Mouse (Mus musculus): ENCODE results near the gene Pitpnm2. TPM values are rescaled to one million over a fixed set of nuclear protein-coding genes. Genes with fewer than 3 reads are reported as not detected.

The Pitpnm2 gene
- polyA plus RNA-seq, 1 experiment from 2014 or later = 11.8 TPM

DNA sequence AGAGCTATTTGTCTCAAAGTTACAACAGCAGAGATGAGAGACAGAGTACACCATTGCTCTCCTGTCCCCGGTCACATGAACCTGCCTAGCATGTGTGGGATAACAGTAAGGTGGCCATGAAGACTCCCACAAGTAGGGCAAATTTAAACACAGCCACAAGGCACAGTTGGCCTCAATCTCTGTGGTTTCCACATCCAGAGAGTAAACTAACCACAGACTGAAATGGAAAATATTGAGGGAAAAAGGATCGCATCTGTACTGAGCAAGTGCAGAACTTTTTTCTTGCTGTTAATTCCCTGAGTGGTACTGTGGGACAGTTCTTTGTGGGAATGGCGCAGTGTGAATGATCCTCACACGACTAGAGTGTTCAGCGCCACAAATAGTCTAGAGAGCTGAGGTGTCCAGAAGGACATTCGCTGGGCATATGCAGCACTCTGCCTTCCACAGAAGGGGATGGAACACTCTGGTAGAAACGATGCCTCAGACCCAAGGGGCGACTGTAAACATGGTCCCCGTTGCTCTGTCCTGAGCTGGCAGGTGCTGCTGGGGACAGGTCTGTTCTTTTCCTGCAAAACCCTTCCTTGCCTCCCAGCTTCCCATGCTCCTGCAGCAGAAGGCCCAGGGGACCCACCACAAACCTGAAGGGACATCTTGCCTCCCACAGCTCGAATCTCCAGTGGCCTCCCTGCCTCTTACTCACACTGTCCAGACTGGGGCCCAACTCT is 59.3 kb downstream of the Pitpnm2 start:
- H3K36me3 ChIP-seq (replicated peaks) = no peaks in the 10 kb centered on the region
- peaks cover 69% of the 10 kb centered on the region for H3K4me1 ChIP-seq
- WGBS = 92% methylated on average over 10 of the region's 10 CpGs
- H3K9ac ChIP-seq = no peak overlapping the region
- no peaks in the 10 kb centered on the region for H3K27me3 ChIP-seq (replicated peaks)
- H3K27ac ChIP-seq = no peak overlapping the region
- H3K4me2 ChIP-seq = no peak overlapping the region
- no peaks in the 10 kb centered on the region for H3K9me3 ChIP-seq
- no peak for ATAC-seq (replicated peaks)
- no peak overlapping the region for H3K4me3 ChIP-seq

DNA sequence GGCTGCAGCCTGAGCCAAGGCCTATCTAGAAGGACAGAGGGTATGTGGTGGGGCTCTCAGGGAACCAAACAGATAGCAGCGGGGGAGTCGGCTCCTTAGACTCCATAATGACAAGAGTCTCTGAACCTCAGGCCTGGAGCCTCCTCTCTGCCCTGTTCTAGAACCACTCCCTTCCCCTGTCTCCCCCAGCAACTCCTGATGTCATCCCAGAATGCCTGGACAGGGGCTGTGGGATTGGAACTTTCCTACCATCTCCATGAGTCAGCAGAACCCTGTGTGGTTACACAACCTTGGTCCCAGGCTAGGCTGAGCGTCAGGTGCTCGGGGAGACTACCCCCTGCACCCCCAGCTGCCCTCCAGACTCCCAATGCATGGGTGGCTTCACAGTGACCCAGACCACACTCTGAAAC is 60.0 kb downstream of the Pitpnm2 start:
- Histone ChIP-seq H3K4me2 (no peak overlapping the region), H3K4me3 (no peak overlapping the region), H3K9ac (no peak overlapping the region), H3K27me3 (replicated peaks) (no peaks in the 10 kb centered on the region), H3K36me3 (replicated peaks) (no peaks in the 10 kb centered on the region), H3K4me1 (peaks cover 71% of the 10 kb centered on the region), H3K9me3 (no peaks in the 10 kb centered on the region), H3K27ac (no peak overlapping the region)
- ATAC-seq (replicated peaks) = no peak
- WGBS = 95% methylated on average over 4 of the region's 4 CpGs

DNA sequence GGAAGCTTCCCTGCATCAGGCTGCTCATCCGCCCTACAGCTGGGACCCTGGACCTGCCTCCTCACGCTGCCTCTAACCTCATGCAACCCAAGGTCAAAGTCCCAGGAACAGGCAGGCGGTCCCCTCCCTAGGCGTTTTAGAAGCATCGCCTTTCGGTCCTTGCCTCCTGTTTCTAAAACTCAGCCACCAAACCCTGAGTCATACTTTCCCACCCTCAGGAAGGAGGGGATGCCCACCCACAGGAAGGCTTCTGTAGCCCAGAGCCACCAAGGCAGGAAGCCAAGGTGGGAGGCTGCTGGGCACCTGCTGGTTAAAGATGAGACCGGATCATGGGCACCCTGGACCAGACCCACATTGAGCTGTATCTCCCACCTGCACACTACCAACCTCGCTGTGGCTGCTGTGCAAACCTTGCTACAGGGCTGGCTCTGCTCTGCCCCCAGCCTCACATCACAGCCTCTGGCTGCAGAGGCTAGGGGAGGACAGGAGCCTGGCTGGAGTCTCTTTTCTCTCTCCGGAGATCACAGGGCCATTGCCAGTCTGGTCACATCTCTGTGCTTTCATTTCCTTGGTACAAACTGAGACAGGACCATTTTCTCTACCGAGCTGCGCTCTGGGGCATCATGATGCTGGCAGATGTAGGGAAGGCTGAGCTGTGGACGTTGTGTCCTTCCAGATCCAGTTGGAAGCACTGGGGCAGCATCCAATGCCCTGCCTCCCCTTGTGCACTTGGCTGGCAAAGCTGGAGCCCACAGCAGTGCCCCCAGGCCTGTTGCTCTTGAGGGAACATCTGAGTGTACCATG is 61.9 kb downstream of the Pitpnm2 start:
- Histone ChIP-seq H3K9ac (peak overlapping the region; percentile 21; the same call in 1 of the 2 replicates), H3K27ac (peak overlapping the region; percentile 80), H3K27me3 (replicated peaks) (no peaks in the 10 kb centered on the region), H3K4me3 (peak overlapping the region; percentile 27), H3K36me3 (replicated peaks) (no peaks in the 10 kb centered on the region), H3K4me1 (peaks cover 69% of the 10 kb centered on the region), H3K9me3 (no peaks in the 10 kb centered on the region), H3K4me2 (peak overlapping the region; percentile 53)
- ATAC-seq (replicated peaks) = peak; percentile 34; the same call in 1 of the 2 replicates
- WGBS = 37% methylated on average over 12 of the region's 12 CpGs

DNA sequence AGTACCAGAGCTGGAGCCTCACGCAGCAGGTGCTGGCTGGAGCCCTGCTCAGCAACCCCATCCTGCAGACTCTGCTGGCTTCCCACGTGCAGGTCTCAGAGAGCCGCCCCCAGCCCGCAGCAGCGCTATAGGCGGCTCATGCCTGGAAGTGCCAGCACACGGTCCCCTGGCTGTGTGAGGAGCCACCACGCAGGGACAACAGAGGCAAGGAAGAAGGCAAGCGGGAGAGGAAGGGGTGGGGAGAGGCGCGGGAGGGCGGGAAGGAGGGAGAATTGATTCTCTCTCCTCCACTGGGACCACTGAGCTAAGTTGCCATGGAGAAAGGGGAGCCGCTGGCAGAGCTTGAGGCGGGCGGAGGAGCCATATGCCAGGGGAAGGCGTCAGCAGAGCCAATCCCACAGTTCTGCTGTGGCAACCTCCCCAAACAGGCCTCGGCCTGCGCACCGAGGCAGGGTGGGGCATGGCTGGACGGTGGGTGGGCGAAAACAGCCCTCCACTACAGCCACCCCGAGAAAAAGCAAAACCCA is 62.5 kb downstream of the Pitpnm2 start:
- Histone ChIP-seq H3K27ac (peak overlapping the region; percentile 80), H3K27me3 (replicated peaks) (no peaks in the 10 kb centered on the region), H3K4me3 (peak overlapping the region; percentile 27), H3K4me2 (peak overlapping the region; percentile 53), H3K4me1 (peaks cover 65% of the 10 kb centered on the region), H3K36me3 (replicated peaks) (no peaks in the 10 kb centered on the region), H3K9ac (peak overlapping the region; percentile 21; the same call in 1 of the 2 replicates), H3K9me3 (no peaks in the 10 kb centered on the region)
- peak; percentile 73 for ATAC-seq (replicated peaks)
- WGBS = 4% methylated on average over 22 of the region's 22 CpGs

DNA sequence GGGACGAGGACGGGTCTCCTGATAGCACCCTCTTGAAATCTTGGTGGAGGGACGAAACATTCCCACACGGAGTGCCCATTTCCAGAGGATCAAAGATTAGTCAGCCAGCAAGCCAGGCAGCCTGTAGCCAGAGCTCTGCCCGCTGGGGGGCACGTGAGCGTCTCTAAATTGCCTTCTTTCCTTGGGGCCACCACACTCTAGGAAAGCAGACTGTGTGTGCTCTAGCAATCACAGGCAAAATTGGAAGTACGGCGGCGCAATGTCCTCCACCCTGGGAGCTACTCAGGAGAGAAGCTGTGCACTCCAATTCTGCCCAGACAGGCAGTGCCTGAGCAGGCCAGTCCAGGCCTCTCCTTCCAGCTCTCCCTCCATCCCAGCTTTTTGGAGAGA is 63.1 kb downstream of the Pitpnm2 start:
- no peaks in the 10 kb centered on the region for H3K27me3 ChIP-seq (replicated peaks)
- WGBS = 36% methylated on average over 10 of the region's 10 CpGs
- peak overlapping the region; percentile 21; the same call in 1 of the 2 replicates for H3K9ac ChIP-seq
- no peaks in the 10 kb centered on the region for H3K36me3 ChIP-seq (replicated peaks)
- H3K4me2 ChIP-seq = peak overlapping the region; percentile 53
- H3K4me3 ChIP-seq = peak overlapping the region; percentile 27
- peak; percentile 38 for ATAC-seq (replicated peaks)
- H3K4me1 ChIP-seq = peaks cover 64% of the 10 kb centered on the region
- no peaks in the 10 kb centered on the region for H3K9me3 ChIP-seq
- H3K27ac ChIP-seq = peak overlapping the region; percentile 80

DNA sequence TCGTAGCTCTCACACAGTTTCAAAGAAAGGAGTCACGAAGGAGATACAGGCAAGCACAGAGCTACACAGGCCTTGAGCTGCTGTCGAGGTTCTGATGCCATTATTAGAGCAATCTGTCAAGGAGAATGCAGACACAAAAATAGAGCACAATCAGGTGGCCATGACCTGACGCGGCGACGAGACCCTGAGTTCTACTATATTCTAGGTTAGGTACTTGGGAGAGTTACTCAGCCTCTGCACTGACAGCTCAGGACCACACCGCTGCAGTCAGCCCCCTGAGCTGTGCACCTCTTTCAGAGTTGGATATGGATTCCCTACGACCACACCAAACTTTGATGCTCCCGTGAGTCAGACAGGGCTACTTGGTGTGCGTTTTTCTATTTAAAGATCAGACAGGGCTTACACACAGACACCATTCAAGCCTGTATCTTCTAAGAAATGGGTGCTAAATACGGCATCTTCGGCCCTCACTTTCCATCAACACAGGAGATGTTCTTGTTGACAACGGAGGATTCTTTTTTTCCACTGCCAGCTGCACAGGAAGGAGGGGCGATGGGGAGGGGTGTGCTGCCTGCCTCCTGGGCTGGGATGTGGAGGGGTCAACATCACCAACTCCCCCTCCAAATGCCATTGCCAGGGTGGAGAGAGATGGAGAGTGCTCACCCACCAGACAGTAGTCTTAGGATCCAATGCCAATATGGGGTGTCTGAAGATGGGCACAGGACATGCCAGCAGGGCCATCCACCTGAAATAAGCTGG is 63.7 kb downstream of the Pitpnm2 start:
- WGBS = 39% methylated on average over 15 of the region's 15 CpGs
- no peaks in the 10 kb centered on the region for H3K9me3 ChIP-seq

DNA sequence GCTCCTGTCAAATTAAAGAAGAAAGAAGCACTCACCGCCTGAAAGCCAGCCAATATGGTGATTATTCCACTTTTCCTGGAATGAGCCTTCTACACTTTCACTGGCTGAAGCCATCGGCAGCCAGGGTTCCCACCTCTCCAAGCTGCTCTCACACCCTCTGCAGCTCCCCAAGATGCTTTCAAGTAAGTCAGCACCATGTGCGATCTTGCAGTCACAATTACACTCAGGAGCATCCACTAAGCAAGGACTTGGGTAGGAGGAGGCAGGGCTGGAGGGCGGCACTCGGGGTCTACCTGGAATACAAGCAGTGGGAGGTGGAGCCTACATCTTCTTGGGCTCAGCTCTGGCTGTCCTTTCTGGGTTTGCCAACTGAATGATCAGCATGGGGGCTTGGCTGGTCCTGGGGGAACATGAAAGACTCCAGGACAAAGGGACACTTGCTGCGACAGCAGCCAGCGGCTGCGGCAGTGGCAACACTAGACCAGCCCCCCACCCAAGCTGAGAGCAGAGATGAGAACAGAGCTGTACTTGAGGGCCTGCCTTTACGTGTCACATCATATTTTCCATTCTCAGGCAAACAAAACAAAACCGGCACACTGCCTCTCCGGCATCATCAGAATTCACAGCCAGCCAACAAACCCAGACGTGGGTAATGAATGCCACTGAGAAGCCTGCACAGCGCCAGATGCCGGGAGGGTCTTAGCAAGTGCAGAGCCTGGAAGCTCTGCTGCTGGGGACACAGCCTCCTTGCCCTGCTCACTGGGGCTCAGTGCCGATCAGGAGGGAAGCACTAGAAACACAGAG is 64.5 kb downstream of the Pitpnm2 start:
- H3K4me2 ChIP-seq = peak overlapping the region; percentile 53
- no peaks in the 10 kb centered on the region for H3K36me3 ChIP-seq (replicated peaks)
- no peaks in the 10 kb centered on the region for H3K27me3 ChIP-seq (replicated peaks)
- peak overlapping the region; percentile 80 for H3K27ac ChIP-seq
- H3K9ac ChIP-seq = peak overlapping the region; percentile 42
- no peaks in the 10 kb centered on the region for H3K9me3 ChIP-seq
- 4% methylated on average over 15 of the region's 15 CpGs for WGBS
- ATAC-seq (replicated peaks) = peak; percentile 43
- H3K4me3 ChIP-seq = peak overlapping the region; percentile 27
- H3K4me1 ChIP-seq = peaks cover 64% of the 10 kb centered on the region

More for the DNA sequence above, 63.7 kb downstream of the Pitpnm2 start:
- Histone ChIP-seq H3K9ac (peak overlapping the region; percentile 42), H3K27me3 (replicated peaks) (no peaks in the 10 kb centered on the region), H3K27ac (peak overlapping the region; percentile 80), H3K4me3 (peak overlapping the region; percentile 27), H3K36me3 (replicated peaks) (no peaks in the 10 kb centered on the region), H3K4me2 (peak overlapping the region; percentile 53), H3K4me1 (peaks cover 64% of the 10 kb centered on the region)
- no peak for ATAC-seq (replicated peaks)

DNA sequence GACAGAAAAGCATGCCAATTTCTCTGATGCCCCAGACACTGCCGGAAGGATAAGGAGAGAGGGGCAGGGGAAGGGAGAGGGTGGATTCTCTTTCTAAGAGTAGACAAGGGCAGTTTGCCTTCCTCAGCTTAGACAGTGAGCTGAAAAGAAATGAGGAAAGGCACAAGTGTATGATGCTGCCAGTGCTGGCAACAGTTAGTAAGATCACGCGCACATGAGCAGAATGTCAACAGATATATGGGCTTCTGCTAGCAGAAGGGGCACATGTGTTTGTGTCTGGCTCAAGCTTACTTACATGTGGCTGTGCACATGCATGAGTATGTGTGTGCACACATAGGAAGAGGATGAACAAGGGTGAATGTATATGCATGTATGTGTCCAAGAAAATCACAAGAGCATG is 65.4 kb downstream of the Pitpnm2 start:
- H3K36me3 ChIP-seq (replicated peaks) = no peaks in the 10 kb centered on the region
- peak overlapping the region; percentile 53 for H3K4me2 ChIP-seq
- peak overlapping the region; percentile 27 for H3K4me3 ChIP-seq
- peak overlapping the region; percentile 42; the same call in 1 of the 2 replicates for H3K9ac ChIP-seq
- H3K9me3 ChIP-seq = no peaks in the 10 kb centered on the region
- peak overlapping the region; percentile 80 for H3K27ac ChIP-seq
- WGBS = 44% methylated on average over 3 of the region's 3 CpGs
- H3K4me1 ChIP-seq = peaks cover 64% of the 10 kb centered on the region
- H3K27me3 ChIP-seq (replicated peaks) = no peaks in the 10 kb centered on the region
- no peak for ATAC-seq (replicated peaks)

DNA sequence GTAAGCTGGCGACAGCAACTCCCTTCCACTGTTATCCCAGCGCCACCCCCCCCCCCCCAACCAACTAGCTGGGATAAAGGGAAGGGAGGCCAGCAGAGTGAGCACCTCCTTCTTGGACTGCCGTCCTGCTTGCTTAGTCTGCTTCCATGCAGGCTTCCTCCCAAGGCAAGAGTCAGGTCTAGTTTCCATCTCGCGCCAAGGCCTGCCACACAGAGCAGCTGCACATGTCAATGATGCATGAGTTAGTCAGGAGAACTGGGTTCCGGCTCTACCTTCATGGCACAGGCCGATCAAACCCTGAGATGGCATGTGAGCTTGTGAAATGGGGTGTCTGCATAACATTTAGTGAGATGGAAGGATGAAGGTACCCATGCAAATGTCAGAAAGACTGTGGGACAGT is 66.9 kb downstream of the Pitpnm2 start:
- Histone ChIP-seq H3K36me3 (replicated peaks) (no peaks in the 10 kb centered on the region), H3K27me3 (replicated peaks) (no peaks in the 10 kb centered on the region), H3K27ac (no peak overlapping the region), H3K4me2 (no peak overlapping the region), H3K4me1 (peaks cover 50% of the 10 kb centered on the region), H3K4me3 (no peak overlapping the region), H3K9ac (no peak overlapping the region), H3K9me3 (no peaks in the 10 kb centered on the region)
- no peak for ATAC-seq (replicated peaks)
- WGBS = 81% methylated on average over 7 of the region's 7 CpGs

DNA sequence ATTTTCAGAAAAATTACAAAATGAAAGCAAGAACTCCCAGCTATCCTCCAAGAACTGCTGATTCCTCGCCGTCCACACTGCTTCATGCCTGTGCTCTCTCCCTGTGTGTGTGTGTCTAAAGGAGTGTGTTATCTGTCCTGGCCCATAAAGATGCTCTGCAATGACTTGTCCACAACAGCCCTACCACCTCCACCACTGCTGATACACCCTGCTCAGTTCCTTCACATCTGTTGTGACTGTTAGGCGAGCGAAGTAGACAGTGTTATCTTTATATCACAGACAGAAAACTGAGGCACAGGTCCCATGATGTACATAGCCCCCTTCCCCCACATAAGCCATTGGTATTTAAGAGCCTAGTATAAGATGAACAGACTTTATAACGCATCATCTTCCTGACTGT is 67.5 kb downstream of the Pitpnm2 start:
- H3K4me1 ChIP-seq = peaks cover 45% of the 10 kb centered on the region
- H3K4me3 ChIP-seq = no peak overlapping the region
- no peak overlapping the region for H3K27ac ChIP-seq
- no peaks in the 10 kb centered on the region for H3K36me3 ChIP-seq (replicated peaks)
- ATAC-seq (replicated peaks) = no peak
- H3K9me3 ChIP-seq = no peaks in the 10 kb centered on the region
- no peak overlapping the region for H3K9ac ChIP-seq
- H3K27me3 ChIP-seq (replicated peaks) = no peaks in the 10 kb centered on the region
- H3K4me2 ChIP-seq = no peak overlapping the region
- WGBS = 94% methylated on average over 5 of the region's 5 CpGs

DNA sequence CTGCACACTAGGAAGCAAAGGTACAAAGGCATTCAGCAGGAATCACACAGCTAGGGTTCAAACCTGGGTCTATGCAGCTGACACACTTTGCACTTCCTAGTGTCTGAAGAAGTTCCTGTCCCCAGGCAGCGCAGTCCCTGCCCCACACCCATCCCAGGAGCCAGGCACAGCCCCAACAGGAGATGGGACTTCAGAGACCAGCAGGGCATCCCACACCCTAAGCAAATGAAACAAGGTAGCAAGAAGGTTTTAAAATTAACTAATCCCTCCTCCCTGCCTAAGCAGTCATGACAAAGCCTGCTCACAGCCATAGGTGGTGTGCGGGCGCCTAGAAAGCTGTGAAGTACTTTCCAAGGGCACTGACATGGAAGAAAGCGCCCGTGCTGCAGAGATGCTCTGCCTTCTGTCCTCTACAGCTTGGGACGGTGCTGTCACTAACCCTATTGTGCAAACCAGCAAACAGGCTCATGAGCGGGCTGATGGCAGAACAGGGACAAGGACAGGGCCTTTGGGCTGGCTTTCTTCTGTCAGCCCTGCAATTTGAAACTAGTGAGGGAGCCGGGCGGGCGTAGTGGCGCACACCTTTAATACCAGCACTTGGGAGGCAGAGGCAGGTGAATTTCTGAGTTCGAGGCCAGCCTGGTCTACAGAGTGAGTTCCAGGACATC is 68.9 kb downstream of the Pitpnm2 start:
- Histone ChIP-seq H3K27me3 (replicated peaks) (no peaks in the 10 kb centered on the region), H3K9ac (no peak overlapping the region), H3K4me2 (no peak overlapping the region), H3K9me3 (no peaks in the 10 kb centered on the region), H3K27ac (no peak overlapping the region), H3K4me3 (no peak overlapping the region), H3K4me1 (peaks cover 37% of the 10 kb centered on the region), H3K36me3 (replicated peaks) (no peaks in the 10 kb centered on the region)
- WGBS = 73% methylated on average over 12 of the region's 12 CpGs
- ATAC-seq (replicated peaks) = no peak
